Mouse (Mus musculus) fat pad, adult 2 months (tissue): Measurements from ENCODE around the gene Sgsm2.

ENCODE experiments used
- DNase-seq: peaks from one replicate; pipeline ENCODE4 v3.0.0-alpha.2; 2011; ENCODE audit warnings: low read depth, low spot score; ENCODE audit errors: extremely low read depth

Sgsm2 gene

DNA sequence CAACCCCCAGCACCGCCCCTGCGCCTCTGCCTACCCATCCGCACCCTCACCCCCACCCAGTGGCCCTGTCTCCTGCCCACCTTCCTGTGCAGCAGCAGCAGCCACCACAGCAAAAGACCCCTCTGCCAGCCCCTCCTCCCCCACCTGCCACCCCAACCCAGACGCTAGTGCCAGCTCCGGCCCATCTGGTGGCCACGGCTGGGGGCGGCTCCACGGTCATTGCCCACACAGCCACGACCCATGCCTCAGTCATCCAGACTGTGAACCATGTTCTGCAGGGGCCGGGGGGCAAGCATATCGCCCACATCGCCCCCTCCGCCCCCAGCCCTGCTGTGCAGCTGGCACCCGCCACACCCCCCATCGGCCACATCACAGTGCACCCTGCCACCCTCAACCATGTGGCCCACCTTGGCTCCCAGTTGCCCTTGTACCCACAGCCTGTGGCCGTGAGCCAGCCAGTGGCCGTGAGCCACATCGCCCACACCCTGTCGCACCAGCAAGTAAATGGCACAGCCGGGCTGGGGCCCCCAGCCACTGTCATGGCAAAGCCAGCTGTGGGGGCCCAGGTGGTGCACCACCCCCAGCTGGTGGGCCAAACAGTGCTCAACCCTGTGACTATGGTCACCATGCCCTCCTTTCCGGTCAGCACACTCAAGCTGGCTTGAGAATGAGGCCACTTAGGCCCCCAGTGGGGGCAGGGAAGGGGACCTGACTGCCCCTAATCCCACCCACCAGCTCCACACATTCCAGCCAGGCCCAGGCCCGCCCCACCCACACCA is 54.0 kb downstream of the Sgsm2 start:
- no peak for DNase-seq

DNA sequence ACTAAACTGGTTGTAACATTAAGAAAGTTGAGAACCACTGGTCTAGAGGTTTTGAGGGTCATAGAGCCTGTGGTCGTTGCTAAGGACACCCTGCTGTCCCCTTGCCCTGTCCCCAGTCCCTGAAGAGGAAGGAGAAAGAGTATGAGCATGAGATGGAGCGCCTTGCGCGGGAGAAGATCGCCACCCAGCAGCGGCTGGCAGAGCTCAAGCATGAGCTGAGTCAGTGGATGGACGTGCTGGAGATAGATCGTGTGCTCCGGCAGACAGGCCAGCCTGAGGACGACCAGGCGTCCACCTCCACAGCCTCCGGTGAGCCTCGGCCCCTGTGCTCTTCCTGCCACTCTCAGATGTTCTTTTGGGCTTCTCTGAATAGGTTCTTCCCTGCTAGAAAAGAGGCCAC is 54.8 kb downstream of the Sgsm2 start:
- no peak for DNase-seq

DNA sequence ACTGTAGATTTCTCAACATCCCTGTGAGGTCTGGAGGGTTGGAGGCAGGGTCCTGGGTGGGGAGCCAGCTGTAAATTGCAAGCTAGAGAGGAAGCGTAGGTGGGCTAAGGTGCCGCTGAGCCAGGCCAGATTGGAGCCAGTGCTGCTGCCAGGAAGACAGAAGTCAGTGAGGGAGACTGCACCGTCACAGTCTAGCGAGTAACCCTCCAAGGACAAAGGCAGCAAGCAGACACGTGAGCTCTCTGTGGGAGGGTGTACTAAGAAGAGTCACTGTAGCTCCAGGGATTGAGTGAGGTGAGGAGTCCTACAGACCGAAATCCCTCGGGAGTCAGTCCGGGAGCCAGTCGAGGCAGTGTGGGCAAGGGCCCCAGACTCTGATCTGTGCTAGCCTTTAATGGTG is 55.5 kb downstream of the Sgsm2 start:
- no peak for DNase-seq

DNA sequence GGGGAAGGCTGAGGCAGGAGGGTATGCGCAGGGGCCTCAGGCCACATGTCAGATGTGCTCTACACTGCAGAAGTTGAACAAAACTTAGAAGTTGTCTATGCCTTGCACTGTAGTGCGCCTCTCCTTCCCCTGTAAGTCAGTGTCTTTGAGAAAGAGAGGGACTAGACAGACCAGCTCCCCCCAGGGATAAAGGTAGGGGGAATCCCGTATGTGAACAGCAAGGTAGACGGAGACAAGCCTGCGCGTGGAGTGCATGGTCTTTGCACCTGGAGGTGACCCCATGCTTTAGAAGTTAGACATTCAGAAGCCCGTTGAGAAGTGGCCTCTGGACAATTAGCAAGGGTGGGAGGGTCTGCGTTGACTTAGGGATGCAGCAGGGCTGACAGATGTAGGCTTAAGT is 56.1 kb downstream of the Sgsm2 start:
- DNase-seq: no peak

DNA sequence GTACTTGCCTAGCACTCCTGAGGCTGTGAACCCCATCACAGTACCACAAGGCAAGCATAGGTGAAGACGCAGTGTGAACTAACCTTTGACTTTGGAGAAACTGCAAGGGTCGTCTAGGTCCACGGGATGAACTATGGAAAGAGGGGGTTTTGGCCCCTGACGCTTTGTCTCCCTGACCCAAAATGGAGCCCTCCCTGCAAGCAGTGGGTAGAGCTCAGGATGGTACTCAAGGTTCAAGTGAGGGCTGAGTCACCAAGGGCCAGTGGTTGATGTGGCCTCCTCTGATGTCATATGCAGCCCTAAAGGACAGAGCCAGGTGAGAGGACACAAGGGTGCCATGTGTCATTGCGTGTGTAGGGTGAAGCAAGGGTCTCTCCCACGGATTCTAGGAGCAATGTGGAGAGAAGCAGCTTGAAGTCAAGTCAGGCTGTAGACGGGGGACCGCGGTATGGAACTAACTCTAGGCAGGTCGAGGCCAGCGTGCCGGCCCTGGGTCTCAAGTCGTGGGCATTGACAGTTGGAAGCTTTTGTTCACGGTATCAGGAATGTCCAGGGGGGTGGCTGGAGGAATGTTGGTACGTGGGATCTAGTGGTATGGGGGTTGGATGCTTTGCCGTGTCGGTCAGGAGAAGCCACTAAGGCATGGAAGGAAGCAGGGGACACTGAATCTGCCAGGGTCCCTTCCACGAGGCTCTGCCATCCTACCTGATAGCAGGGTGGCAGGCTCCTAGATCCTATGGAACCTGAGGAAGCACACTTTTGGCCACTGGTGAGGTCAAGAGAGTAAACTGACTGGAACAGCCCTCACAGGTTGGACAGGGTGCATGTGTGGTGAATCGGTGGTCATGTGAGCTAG is 56.8 kb downstream of the Sgsm2 start:
- DNase-seq: no peak

DNA sequence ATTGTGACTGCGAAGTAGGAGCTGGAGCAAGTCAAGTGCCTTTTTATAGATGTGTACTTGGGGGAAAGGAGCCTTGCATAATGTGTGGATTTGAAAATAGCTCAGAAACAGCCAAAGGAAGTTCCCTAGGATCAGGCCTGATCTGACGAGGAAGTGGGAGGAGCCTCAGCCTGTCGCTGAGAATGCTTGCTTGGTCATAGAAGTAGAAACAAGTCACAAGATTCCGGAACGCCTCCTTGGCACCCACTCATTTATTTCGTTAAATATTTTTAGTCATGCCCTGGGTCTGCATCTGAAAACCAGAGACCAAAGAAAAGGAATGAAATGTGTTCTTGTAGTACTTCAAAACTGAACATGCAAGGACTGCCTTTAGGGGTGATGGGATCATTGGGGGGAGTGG is 57.9 kb downstream of the Sgsm2 start:
- no peak for DNase-seq

DNA sequence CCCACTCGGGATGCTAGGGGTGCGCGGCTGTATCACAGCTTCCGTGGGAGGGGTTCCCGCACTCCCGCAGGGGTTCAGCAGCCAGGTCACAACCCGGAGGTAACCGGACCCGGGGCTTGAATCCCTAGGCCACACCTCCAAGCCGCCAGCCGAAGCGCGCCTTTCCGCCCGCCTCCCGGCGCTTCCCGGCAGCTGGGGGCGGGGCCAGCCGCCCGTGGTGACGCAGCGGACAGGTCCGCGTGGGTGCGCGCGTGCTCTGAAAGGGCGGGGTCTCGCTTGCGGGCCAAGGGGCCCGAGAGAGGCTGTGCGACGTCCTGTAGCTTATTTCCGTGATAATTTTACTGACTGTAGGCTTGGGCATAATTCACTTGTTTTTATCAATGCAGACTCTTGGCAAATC is 58.4 kb downstream of the Sgsm2 start:
- no peak for DNase-seq

DNA sequence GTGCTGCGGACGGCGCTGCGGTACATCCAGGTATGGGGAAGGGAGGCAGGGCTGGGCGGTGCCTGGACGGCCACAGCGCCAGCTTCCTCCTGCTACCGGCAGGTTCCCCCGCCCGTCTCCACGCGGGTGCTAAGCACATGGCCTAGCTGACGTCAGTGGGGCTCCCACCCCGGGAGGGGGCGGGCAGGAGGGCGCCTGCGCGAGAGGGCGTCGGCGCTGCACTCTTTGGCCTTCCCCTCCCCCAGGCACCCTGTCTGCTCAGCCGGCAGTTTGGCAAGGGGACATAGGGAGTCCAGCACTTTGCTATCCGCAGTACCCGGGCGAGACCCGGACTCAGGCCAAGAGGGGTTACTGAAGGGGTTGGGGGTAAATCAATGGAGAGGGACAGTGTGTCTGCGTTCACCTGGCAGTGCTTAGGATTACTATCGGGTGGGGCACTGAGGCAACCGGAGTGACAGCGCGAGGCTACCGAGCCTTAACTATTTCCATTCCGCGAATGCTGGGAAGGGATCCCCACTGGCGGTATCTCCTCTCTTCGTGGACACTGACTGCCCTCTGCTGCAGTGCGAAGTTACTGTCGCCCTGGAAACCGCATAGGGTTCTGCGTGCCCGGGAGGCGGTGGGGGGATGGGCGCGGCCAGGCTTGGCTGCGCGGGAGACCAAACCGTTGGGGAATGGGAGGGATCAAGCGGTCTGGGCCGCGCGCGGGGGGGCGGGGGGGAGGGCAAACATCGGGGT is 59.0 kb downstream of the Sgsm2 start:
- no peak for DNase-seq

DNA sequence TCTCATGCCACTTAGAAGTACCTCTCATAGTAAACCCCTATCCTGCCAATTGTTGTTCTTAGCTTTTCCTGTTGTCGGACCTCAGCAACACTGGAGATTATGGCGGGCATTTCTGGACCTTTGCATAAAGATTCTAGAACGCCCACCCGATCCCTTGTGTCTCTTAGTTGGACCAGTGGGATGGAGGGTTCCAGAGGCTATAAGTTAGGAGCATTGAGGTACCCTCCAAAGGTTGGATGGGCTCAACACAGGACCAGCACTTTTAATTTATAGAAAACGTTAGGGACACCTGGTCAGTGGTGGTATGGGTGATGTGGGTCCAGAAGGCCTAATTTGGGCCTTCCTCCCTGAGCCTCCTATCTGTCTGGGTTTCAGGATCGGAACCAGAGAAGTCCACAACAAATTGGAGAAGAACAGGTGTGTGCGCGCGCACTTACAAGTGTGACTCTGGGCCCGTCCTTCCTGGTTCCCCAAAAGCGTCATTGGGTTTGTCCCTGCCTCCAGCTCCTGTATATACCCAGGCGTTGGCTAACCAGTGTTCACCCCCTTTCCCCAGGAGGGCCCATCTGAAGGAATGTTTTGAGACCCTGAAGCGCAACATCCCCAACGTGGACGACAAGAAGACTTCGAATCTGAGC is 59.7 kb downstream of the Sgsm2 start:
- DNase-seq: no peak

DNA sequence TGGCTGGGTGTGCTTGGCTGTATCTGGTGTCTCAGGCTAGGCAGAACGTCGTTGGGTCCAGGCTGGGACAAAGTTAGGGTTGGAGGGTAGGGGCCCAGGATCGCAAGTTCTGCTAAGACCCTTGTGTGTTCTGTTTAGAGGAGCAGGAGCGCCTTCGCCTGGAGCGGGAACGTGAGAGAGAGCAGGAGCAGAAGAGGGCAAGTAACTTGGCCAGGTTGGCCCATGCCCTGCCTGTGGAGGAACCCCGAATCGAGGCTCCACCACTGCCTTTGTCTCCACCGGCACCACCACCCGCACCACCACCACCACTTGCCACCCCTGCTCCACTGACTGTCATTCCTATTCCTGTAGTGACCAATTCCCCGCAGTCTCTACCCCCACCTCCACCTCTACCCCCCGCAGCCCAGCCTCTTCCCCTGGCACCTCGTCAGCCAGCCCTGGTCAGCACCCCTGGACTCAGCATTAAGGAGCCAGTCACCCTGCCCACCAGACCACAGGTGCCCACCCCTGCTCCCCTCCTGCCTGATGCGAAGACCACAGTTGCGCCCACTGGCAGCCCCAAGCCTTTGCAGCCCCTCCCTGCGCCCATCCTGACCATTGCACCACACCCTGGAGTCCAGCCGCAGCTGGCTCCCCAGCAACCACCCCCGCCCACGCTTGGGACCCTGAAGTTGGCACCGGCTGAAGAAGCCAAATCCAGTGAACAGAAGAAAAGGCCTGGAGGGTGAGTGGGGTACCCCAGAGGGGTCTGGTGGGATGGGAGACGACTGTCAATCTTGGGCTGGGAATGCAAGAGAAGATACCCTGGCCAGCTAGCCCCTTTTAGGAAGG is 60.4 kb downstream of the Sgsm2 start:
- DNase-seq: no peak

DNA sequence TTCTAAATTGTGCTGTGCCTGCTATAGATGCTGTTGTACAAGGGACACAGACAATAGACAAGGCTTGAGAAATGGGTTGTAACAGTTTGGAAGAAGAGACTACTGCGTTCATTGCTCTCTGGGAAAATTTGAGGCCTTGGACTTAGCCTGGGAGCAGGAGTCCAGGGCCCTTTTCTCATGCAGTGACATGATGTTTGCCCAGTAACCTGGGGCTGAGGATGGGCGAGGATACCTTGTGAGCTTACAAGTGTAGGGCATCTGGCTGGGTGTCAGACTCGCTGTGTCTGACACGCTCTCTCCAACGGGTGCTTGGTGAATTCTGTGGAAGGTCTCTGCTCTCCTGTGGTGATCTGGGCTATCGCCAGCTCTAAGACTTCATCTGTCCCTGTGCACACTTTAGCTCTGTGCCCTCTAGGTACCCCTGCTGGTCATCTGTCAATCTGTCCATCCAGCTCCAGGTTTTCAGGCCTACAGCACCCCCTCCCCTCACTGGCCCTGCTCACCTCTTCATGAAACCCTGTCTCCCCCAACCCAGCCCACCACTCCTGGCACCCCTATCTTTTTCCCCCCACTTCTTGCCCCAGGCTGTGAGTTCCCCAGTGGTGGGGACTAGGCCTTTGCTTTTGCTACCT is 61.2 kb downstream of the Sgsm2 start:
- DNase-seq: no peak

DNA sequence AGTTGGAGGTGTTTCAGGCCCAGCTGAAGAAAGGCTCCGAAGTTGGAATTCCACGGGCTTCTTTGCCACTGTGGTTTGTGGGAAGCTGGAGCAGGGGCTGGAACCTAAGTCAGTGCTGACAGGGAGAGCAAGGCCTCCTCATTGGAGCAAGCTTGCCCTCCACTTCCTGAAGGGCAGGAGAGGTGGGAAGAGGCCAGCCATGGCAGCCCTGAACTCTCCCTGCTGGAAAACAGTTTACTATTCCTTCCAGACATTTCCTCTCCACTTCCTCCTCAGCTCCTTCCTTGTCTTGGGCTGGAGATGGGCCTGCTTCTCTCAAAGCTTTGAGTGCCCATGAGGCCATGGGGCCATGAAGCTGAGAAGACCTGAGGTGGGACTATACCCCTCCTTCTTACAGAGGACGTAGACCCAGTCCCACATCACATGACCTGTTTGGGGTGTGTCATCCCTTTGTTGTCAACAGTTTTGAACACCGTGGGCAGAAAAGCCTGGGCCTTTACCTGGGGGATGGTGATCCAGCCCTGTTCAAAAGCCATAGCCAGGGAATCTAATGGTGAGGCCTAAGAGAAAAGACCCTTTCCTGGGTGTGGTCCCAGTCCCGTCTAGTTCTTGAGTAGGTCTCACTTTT is 62.1 kb downstream of the Sgsm2 start:
- no peak for DNase-seq

DNA sequence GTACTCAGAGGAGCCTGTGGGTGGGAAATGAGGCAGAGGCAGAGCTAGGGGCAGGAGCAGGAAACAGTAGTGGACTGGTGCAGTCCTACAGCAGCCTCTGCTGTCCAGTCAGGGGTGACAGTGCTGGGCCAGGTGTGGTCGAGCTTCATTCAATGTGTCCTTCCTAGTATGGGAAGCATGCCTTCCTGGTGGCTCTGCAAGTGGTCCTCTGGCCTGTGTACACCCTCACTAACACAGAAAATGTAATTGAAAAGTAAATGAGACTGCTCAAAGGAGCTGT is 62.6 kb downstream of the Sgsm2 start:
- DNase-seq: no peak

DNA sequence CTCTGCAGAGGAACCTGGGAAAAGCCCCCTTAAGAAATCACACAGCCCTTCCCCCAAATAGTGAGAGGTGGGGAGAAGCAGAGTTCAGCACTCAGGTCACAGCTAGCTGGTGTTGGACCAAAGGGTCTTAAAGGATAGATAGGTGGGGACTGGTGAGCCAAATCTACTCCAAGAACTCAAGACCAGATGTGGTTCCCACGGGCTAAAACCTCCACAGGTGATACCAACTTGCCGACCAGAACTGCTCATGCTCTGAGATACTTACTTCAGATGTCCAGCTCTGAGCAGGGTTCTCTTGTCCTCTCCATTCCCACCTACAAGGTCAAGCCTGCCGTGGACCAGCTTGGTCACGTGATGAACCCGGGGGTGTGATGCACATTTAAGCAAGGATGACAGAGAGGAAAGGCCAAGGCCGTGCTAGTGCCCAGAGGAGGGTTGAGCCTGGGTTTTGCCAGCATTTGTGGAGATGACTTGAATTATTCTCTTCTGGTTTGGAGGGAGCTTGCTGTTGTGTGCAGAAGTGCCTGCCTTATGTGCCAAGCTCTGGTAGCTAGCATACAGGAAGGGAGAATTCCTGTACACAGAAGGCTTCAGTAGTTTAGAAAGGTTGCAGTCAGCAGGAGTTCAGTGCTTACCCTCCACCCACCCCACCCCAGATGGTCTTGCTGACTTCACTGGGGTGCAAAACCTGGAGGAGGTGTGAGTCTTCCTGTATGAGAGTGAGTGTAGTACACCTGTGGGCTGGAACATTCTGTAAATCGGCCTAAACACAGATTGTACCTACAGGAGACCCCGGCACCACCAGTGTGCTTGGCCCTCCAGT is 63.1 kb downstream of the Sgsm2 start:
- DNase-seq: no peak

DNA sequence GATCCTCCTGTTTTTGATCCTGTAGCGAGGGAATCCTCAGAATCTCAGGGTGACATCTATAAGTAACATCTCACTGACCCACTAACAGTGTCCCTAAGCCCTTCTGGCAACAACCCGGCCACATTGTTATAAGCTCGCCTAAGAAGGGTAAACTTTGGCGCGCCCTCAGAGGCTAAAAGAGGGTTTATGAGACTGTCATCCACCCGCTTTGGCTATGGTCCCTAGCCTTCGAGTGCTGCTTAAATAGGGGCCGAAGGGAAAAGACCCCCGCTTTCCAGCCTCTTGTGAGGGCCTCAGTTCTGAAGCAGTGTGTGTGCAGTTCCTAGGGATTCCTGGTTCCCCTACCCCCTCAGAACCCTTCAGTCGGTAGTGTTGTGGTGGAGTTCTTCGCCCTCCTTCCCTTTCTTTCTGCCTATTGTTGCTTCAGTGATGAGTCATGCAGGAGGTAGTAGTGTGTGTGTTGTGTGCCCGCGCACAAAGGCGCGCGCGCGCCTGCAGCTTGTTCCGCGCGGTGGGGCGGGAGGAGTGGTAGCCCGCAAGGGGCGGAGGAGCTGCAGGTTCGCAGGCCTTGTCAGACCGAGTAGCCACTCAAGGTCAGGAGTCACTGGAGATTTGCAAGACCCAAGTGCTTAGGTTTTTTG is 64.2 kb downstream of the Sgsm2 start:
- no peak for DNase-seq

DNA sequence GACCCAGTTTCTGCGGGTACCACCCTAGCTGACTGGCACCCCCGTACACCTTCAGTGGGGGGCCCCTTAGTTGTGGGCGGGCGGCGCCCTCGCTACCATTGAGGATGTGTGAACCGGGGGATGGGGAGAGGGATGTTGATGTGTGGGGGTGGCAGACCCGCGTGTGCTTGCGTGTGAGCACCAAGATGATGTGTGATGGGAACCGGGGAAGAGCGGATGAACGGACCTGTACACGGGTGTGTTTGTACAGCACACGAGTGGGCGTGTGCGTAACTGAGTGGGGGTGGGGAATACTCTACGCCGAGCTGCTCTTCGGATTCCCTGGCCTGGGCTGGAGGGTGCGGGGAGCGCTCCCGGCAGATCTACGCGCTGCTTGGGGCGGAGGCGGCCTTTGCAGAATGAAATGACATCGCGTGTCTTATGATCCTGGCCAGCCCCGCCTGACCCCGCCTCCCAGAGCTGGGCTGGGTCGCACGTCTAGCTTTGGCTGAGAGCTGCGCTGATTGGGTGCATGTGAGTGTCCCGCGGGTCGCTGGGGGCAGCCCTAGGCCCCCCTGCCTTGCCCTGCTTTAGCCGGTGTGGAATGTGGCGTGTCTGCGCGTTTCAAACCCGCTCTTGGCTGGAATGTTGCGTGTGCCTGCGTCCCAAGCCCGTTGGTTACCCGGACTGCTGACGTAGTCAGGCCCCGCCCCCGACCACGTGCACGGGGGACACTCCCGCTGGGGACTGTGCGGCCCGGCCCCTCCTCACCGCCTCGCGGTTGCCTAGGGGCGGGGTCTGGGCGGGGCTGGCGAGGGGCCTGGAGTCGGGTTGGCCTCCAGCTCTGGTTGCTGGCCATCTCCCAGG is 65.0 kb downstream of the Sgsm2 start:
- no peak for DNase-seq

DNA sequence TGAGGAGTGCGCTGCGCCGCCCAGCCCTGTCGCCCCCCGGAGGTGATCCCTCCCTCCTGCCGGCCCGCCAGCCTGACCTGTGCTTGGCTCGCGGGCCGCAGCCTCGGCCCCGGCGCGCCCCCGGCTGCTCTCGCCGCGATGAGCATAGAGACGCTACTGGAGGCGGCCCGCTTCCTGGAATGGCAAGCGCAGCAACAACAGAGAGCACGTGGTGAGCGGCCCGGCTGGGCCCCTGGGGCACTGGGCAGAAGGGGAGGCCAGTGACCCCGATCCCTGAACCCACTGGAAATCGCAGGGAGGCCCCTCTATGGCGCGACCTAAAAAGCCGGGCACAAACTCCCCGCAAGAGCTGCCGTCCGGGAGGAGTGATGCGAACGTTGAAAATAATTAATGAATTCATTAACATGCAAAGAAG is 65.7 kb downstream of the Sgsm2 start:
- no peak for DNase-seq
